Mouse (Mus musculus) heart, embryonic 11.5 days (tissue): ENCODE measurements around the gene Ryr1. TPM values are rescaled to one million over a fixed set of nuclear protein-coding genes. Genes with fewer than 3 reads are reported as not detected.
A peak's percentile ranks its signal among the peaks of the same experiment; 100 is the strongest.
"Not testable (repeated sequence)": the region's sequence is repeated elsewhere in the genome, so short reads cannot be mapped to it uniquely, and the experiment has no call there.

Experiments
- ATAC-seq: fragments of 200-750 bp; cut with Nextera tagmentation; replicated peaks from 2 replicates; pipeline ENCODE4 v1.8.0; 2017; ENCODE audit warnings: moderate library complexity; ENCODE audit not compliant: insufficient number of reproducible peaks, low FRiP score, low TSS enrichment
- H3K27ac ChIP-seq: fragments of 300-500 bp; sonication (generic); 2 replicates; pipeline ENCODE4 v1.5.1; 2014; ENCODE audit warnings: mild to moderate bottlenecking, low read depth, low read length
- H3K27me3 ChIP-seq: fragments of 300-500 bp; sonication (generic); 2 replicates; pipeline ENCODE4 v1.6.1; 2014; ENCODE audit warnings: mild to moderate bottlenecking, low read length, mixed read lengths; ENCODE audit not compliant: control insufficient read depth, insufficient read depth
- H3K36me3 ChIP-seq: fragments of 300-500 bp; sonication (generic); 2 replicates; pipeline ENCODE4 v1.6.1; 2014; ENCODE audit warnings: mild to moderate bottlenecking, low read length, moderate library complexity, mixed read lengths; ENCODE audit not compliant: control insufficient read depth, insufficient read depth
- H3K4me1 ChIP-seq: fragments of 300-500 bp; sonication (generic); 2 replicates; pipeline ENCODE4 v1.6.1; 2014; ENCODE audit warnings: low read length; ENCODE audit not compliant: control insufficient read depth, insufficient read depth
- H3K4me2 ChIP-seq: fragments of 300-500 bp; sonication (generic); 2 replicates; pipeline ENCODE4 v1.6.1; 2014; ENCODE audit warnings: mild to moderate bottlenecking, moderate library complexity
- H3K4me3 ChIP-seq: fragments of 300-500 bp; sonication (generic); 2 replicates; pipeline ENCODE4 v1.5.1; 2014; ENCODE audit warnings: low read depth, low read length
- H3K9ac ChIP-seq: fragments of 300-500 bp; sonication (generic); 2 replicates; pipeline ENCODE4 v1.6.1; 2014; ENCODE audit warnings: mild to moderate bottlenecking, low read depth, low read length, moderate library complexity
- H3K9me3 ChIP-seq: fragments of 300-500 bp; sonication (generic); replicated peaks from 2 replicates; pipeline ENCODE4 v1.6.1; 2016; ENCODE audit warnings: low read length; ENCODE audit not compliant: control insufficient read depth
- WGBS: fragments of 180-500 bp; shearing (Covaris S2); extraction: QIAGEN DNeasy Blood & Tissue Kit; methylation state at CpG from one replicate; pipeline ENCODE4 v1.1.7; 2014; ENCODE audit not compliant: insufficient replicate concordance; 5-methylcytosine and 5-hydroxymethylcytosine counted together
- polyA plus RNA-seq: library from polyadenylated mRNA; unstranded; fragments of >200 nt; fragmentation: Nextera tagmentation; extraction: Ambion mirVana; gene quantifications from 2 replicates; pipeline ENCODE4 v1.2.1, GENCODE M21; 2014

The Ryr1 gene
- polyA plus RNA-seq, 1 experiment from 2014 or later, result 0.31 TPM

DNA sequence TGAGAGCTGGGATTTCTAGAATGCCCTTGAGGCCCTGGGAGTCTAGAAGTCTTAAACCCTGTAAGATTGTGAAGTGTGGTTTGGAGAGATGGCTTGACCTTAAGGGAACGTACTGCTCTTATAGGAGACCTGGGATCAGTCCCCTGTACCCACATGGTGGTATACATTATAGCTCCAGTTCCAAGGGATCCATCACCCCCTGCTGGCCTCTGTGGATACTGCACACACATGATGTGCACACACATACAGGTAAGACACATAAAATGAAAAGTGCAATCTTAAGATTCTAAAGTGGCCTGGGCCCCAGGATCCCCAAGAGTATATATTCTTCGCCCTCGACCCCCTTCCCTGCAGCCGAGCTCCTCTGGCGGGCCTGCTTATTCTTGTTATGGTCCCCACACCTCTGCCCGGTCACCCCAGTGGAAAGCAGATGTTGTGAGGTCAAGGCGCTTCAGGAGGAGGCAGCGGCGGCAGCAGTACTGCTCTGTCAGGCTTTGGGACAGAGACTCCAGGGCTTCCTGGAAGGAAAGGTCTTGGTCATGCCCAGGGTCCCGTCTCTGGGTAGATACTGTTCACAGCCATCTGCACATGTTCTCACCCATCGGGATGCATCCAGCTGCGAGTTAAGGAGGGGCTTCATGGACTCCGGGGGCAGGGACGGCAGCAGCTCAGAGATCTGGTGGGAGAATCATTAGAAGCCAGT lies 29.2 kb upstream of the Ryr1 start:
- peaks cover 2% of the 10 kb centered on the region; the same call in 1 of the 2 replicates for H3K9me3 ChIP-seq
- 0 out of 2 replicates have a peak, but pooled peaks cover 3% of the 10 kb centered on the region for H3K4me1 ChIP-seq
- no peak overlapping the region for H3K27ac ChIP-seq
- WGBS, result 89% methylated on average over 14 of the region's 14 CpGs
- H3K9ac ChIP-seq, result no peak overlapping the region
- H3K36me3 ChIP-seq, result no peaks in the 10 kb centered on the region
- H3K4me2 ChIP-seq, result no peak overlapping the region
- no peak overlapping the region for H3K4me3 ChIP-seq
- ATAC-seq, result no peak
- H3K27me3 ChIP-seq, result peaks cover 16% of the 10 kb centered on the region

DNA sequence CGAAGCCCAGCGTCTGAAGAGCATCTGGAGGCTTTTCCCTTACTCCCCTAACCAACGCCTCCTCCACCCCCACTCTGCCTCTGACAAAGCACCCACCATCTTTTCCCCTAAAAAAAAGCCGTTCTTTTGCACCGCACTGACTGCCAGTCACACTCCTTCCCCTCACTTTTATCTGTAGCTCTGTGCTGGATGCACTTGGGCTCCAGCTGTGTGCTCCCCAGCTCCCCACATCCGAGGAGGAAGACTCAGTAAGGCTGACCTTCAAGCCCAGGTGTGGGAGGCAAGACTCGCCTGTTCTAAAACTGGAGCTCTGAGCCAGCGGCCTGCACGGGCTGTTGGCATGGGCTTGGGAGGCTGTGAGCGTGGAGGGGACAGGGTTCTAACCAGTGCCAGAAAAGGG lies 26.5 kb upstream of the Ryr1 start:
- no peak for ATAC-seq
- Histone ChIP-seq H3K9ac (no peak overlapping the region), H3K4me1 (0 out of 2 replicates have a peak, but pooled peaks cover 3% of the 10 kb centered on the region), H3K4me3 (no peak overlapping the region), H3K9me3 (peaks cover 2% of the 10 kb centered on the region; the same call in 1 of the 2 replicates), H3K27ac (no peak overlapping the region), H3K27me3 (no peaks in the 10 kb centered on the region; the same call in 1 of the 2 replicates), H3K36me3 (no peaks in the 10 kb centered on the region), H3K4me2 (no peak overlapping the region)
- WGBS, result 56% methylated on average over 10 of the region's 10 CpGs

DNA sequence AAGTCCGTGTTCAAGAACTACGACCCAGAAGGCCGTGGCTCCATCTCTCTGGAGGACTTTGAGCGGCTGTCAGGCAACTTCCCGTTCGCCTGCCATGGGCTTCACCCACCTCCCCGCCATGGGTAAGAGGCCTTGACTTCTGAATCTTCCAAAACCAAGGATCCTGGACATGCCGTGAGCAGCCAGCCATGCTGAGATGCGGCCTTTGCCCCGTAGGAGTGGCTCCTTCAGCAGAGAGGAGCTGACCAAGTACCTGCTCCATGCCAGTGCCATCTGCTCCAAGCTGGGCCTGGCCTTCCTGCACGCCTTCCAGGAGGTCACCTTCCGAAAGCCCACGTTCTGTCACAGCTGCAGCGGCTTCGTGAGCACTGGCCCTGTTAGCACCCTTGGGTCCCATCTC lies 23.8 kb upstream of the Ryr1 start:
- Histone ChIP-seq H3K27me3 (no peaks in the 10 kb centered on the region; the same call in 1 of the 2 replicates), H3K4me1 (no peaks in the 10 kb centered on the region), H3K36me3 (no peaks in the 10 kb centered on the region), H3K9me3 (no peaks in the 10 kb centered on the region), H3K9ac (no peak overlapping the region), H3K4me3 (no peak overlapping the region), H3K4me2 (no peak overlapping the region), H3K27ac (no peak overlapping the region)
- no peak for ATAC-seq
- 88% methylated on average over 15 of the region's 15 CpGs for WGBS

DNA sequence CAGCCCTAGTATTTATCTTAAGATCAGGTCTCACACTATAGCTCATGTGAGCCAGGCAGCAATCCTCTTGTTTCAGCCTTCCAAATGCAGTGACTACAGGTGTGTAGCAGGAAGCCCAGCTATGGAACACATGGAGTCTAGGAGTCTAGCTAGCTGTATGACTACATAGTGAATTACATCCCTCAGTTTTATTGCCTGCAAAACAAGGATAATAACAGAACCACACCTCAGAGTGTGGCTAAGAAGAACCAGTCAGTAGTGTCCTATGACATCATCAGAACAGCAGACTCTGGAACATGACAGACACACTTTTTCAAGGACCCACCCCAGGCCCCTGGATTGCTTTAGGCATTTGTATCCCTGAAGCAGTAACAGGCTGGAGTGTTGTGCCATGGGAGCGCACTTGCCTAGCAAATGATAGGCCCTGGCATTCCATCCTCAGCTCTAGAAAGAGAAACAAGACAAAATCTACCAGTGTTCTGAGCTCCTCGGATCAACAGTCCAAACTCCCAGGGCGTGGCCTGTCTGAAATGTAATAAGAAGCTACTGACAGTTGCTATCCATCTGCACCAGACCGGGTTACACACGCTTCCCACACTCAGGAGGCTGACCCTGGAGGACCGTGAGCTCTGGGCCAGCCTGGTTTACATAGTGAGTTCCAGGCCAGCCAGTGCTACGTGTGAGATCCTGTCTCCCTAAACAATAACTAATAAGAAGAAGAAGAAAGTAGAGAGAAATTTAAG lies 21.8 kb upstream of the Ryr1 start:
- no peak for ATAC-seq
- Histone ChIP-seq H3K4me1 (no peaks in the 10 kb centered on the region), H3K4me2 (no peak overlapping the region), H3K27ac (no peak overlapping the region), H3K36me3 (no peaks in the 10 kb centered on the region), H3K9ac (no peak overlapping the region), H3K4me3 (no peak overlapping the region), H3K9me3 (no peaks in the 10 kb centered on the region), H3K27me3 (no peaks in the 10 kb centered on the region)
- WGBS, result 80% methylated on average over 7 of the region's 7 CpGs

DNA sequence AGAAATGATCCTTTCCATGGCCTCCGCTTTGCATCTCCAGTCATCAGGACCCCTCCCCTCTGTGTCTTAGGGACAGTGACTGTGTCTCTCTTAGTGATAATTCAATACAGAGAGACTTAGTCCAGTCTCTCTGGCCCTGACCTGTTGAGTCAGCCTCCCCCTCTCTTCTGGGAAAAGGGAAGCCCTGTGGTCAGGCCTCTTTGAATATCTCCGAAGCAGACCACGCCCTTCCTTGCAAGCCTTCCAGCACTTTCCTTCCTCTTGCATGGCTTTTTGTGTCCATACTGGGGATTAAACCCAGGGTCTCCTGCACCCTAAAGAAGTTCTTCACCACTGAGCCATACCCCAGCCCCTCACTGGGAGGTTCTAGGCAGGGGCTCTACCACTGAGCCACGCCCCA lies 19.0 kb upstream of the Ryr1 start:
- H3K9me3 ChIP-seq, result no peaks in the 10 kb centered on the region
- ATAC-seq, result no peak
- no peaks in the 10 kb centered on the region for H3K36me3 ChIP-seq
- H3K4me3 ChIP-seq, result no peak overlapping the region
- no peak overlapping the region for H3K4me2 ChIP-seq
- H3K4me1 ChIP-seq, result no peaks in the 10 kb centered on the region
- WGBS, result 89% methylated on average over 4 of the region's 4 CpGs
- H3K27ac ChIP-seq, result no peak overlapping the region
- H3K27me3 ChIP-seq, result no peaks in the 10 kb centered on the region
- no peak overlapping the region for H3K9ac ChIP-seq

DNA sequence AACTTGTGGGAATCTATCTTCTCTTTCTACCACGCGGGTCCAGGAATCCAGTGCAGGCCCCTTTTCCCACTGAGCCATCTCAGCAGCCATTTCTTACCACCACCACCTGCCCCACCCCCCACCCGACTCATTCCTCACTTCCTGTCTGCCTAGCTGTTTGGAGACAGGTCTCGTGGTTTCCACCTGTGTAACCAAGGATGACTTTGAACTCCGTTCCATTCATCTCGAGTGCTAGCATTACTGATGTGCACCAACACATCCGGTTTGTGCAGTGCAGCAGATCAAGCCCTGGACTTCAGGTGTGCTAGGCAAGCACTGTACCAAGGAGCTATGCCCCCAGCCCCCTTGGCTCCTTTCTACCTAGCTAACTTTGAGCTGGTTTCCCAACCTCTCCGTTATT lies 16.4 kb upstream of the Ryr1 start:
- no peaks in the 10 kb centered on the region for H3K4me1 ChIP-seq
- H3K4me3 ChIP-seq, result no peak overlapping the region
- no peak overlapping the region for H3K4me2 ChIP-seq
- H3K36me3 ChIP-seq, result no peaks in the 10 kb centered on the region
- 74% methylated on average over 8 of the region's 8 CpGs for WGBS
- H3K27me3 ChIP-seq, result peaks cover 5% of the 10 kb centered on the region
- ATAC-seq, result no peak
- no peaks in the 10 kb centered on the region for H3K9me3 ChIP-seq
- no peak overlapping the region for H3K9ac ChIP-seq
- H3K27ac ChIP-seq, result no peak overlapping the region

DNA sequence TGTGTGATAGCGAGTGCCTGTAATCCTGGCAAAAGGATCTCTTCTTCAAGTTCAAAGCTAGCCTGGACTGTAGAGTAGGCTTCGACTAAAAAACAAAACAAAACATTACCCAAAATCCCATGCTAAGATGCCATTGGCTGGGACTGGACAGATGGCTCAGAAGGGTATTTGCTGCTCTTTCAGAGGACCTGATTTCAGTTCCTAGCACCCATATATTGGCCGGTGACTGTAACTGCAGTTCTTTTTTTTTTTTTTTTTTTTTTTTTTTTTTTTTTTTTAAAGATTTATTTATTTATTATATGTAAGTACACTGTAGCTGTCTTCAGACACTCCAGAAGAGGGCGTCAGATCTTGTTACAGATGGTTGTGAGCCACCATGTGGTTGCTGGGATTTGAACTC lies 14.3 kb upstream of the Ryr1 start:
- H3K4me3 ChIP-seq, H3K27ac ChIP-seq, H3K9me3 ChIP-seq, ATAC-seq, H3K36me3 ChIP-seq, H3K4me2 ChIP-seq, H3K4me1 ChIP-seq, H3K9ac ChIP-seq: not testable (repeated sequence)
- peaks cover 19% of the 10 kb centered on the region for H3K27me3 ChIP-seq
- WGBS, result 83% methylated on average over 3 of the region's 4 CpGs

DNA sequence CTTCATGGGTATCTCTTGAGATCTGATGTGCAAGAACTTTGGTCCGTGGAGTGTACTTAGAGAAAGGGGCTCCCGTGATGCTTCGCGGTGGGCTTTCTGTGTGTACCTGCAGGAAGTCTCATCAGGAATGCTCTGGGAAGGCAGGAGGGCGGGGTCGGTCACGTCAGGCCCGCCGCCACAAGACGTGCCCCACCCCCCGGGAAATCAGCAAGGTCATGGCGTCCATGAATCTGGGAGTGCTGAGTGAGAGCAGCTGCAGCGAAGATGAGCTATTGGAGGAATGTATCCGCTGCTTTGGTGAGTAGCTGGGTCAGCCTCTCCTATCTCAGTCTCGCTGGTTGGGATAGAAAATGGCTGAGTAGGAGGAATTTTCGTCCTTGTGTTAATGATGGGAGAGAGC lies 12.4 kb upstream of the Ryr1 start:
- no peaks in the 10 kb centered on the region for H3K36me3 ChIP-seq
- no peak for ATAC-seq
- H3K4me2 ChIP-seq, result 0 out of 2 replicates have a peak overlapping the region, but pooled peaks have one; percentile 16
- 25% methylated on average over 16 of the region's 16 CpGs for WGBS
- 0 out of 2 replicates have a peak, but pooled peaks cover 3% of the 10 kb centered on the region for H3K4me1 ChIP-seq
- H3K4me3 ChIP-seq, result no peak overlapping the region
- H3K27ac ChIP-seq, result no peak overlapping the region
- no peak overlapping the region for H3K9ac ChIP-seq
- no peaks in the 10 kb centered on the region for H3K9me3 ChIP-seq
- H3K27me3 ChIP-seq, result peaks cover 19% of the 10 kb centered on the region
